Mouse (Mus musculus) midbrain, postnatal 0 days (tissue): ENCODE data around the gene Primpol. TPM values are rescaled to one million over a fixed set of nuclear protein-coding genes. Genes with fewer than 3 reads are reported as not detected.

Source experiments
- ATAC-seq: fragments of 200-750 bp; cut with Nextera tagmentation; 2 replicates; pipeline ENCODE4 v1.8.0; 2017; ENCODE audit warnings: moderate number of reproducible peaks, mild to moderate bottlenecking, moderate TSS enrichment, moderate library complexity; ENCODE audit not compliant: low FRiP score
- DNase-seq: peaks from one replicate; pipeline ENCODE4 v3.0.0-alpha.2; 2015; ENCODE audit warnings: low spot score
- H3K27ac ChIP-seq: fragments of 300-500 bp; sonication (generic); 2 replicates; pipeline ENCODE4 v1.5.1; 2014; ENCODE audit warnings: low read depth, mild to moderate bottlenecking, low read length, mixed read lengths
- H3K27me3 ChIP-seq: fragments of 300-500 bp; sonication (generic); 2 replicates; pipeline ENCODE4 v1.6.1; 2014; ENCODE audit warnings: low read length, control low read depth, mixed read lengths; ENCODE audit not compliant: insufficient read depth
- H3K36me3 ChIP-seq: fragments of 300-500 bp; sonication (generic); 2 replicates; pipeline ENCODE4 v1.6.1; 2014; ENCODE audit warnings: low read length, control low read depth, mixed read lengths; ENCODE audit not compliant: insufficient read depth
- H3K4me1 ChIP-seq: fragments of 300-500 bp; sonication (generic); 2 replicates; pipeline ENCODE4 v1.6.1; 2014; ENCODE audit warnings: mild to moderate bottlenecking, control low read depth, antibody characterized with exemption, low read length, mixed read lengths; ENCODE audit not compliant: insufficient read depth
- H3K4me2 ChIP-seq: fragments of 300-500 bp; sonication (generic); 2 replicates; pipeline ENCODE4 v1.6.1; 2014; ENCODE audit warnings: low read depth, mild to moderate bottlenecking, low read length, mixed read lengths; ENCODE audit not compliant: poor library complexity, severe bottlenecking
- H3K4me3 ChIP-seq: fragments of 300-500 bp; sonication (generic); 2 replicates; pipeline ENCODE4 v1.5.1; 2014; ENCODE audit warnings: low read depth, mild to moderate bottlenecking, low read length, moderate library complexity
- H3K9ac ChIP-seq: fragments of 300-500 bp; sonication (generic); replicated peaks from 2 replicates; pipeline ENCODE4 v1.6.1; 2014; ENCODE audit warnings: mild to moderate bottlenecking, low read length, moderate library complexity, mixed read lengths; ENCODE audit not compliant: poor library complexity, severe bottlenecking
- H3K9me3 ChIP-seq: fragments of 300-500 bp; sonication (generic); 2 replicates; pipeline ENCODE4 v1.6.1; 2016; ENCODE audit warnings: low read length, control low read depth
- CTCF ChIP-seq: IDR thresholded peaks from 2 replicates; pipeline ENCODE4 v1.5.1; 2016; ENCODE audit warnings: antibody characterized with exemption, mild to moderate bottlenecking
- WGBS: fragments of 180-500 bp; shearing (Covaris S2); extraction: QIAGEN DNeasy Blood & Tissue Kit; methylation state at CpG from one replicate; pipeline ENCODE4 v1.1.7; 2014; 5-methylcytosine and 5-hydroxymethylcytosine counted together
- polyA plus RNA-seq: library from polyadenylated mRNA; unstranded; fragments of >200 nt; fragmentation: Nextera tagmentation; extraction: Ambion mirVana; gene quantifications from 2 replicates; pipeline ENCODE4 v1.2.1, GENCODE M21; 2015
- total RNA-seq: library from RNA; depleted of rRNA; stranded (reverse); fragments of >200 nt; gene quantifications from 2 replicates; pipeline ENCODE4 v1.2.3, GENCODE M21; 2014

Primpol gene
- total and polyA plus RNA-seq, 2 experiments from 2014 or later, result 4.6 to 4.7 TPM

- no peak for ATAC-seq
- 93% methylated on average over 7 of the region's 7 CpGs for WGBS
- TF ChIP-seq CTCF, result no peak
- Histone ChIP-seq H3K9ac (no peak overlapping the region), H3K27me3 (no peaks in the 10 kb centered on the region), H3K4me1 (no peaks in the 10 kb centered on the region), H3K27ac (no peak overlapping the region), H3K4me2 (no peak overlapping the region), H3K4me3 (no peak overlapping the region), H3K36me3 (no peaks in the 10 kb centered on the region), H3K9me3 (no peaks in the 10 kb centered on the region)
- no peak for DNase-seq
Observed at GRCm38 (mm10) chr8:46599314-46599904, 17.6 kb downstream of the Primpol start.

- Histone ChIP-seq H3K27ac (no peak overlapping the region), H3K9me3 (no peaks in the 10 kb centered on the region), H3K36me3 (no peaks in the 10 kb centered on the region), H3K4me3 (no peak overlapping the region), H3K4me2 (no peak overlapping the region), H3K27me3 (no peaks in the 10 kb centered on the region), H3K9ac (no peak overlapping the region), H3K4me1 (no peaks in the 10 kb centered on the region)
- WGBS, result 96% methylated on average over 5 of the region's 5 CpGs
- no peak for TF ChIP-seq CTCF
- ATAC-seq, result no peak
- no peak for DNase-seq
Observed at GRCm38 (mm10) chr8:46598753-46599152, 18.3 kb downstream of the Primpol start.

- H3K4me2 ChIP-seq, result no peak overlapping the region
Observed at GRCm38 (mm10) chr8:46598114-46598513, 18.9 kb downstream of the Primpol start.

GRCm38 (mm10) chr8:46597411-46597810 lies 19.6 kb downstream of the Primpol start:
- WGBS, result 79% methylated on average over 2 of the region's 2 CpGs
- H3K27me3 ChIP-seq, result no peaks in the 10 kb centered on the region
- H3K9me3 ChIP-seq, result no peaks in the 10 kb centered on the region
- no peak overlapping the region for H3K9ac ChIP-seq
- H3K36me3 ChIP-seq, result no peaks in the 10 kb centered on the region
- no peaks in the 10 kb centered on the region for H3K4me1 ChIP-seq
- no peak overlapping the region for H3K27ac ChIP-seq
- H3K4me2 ChIP-seq, result no peak overlapping the region
- no peak for DNase-seq
- no peak for ATAC-seq
- no peak for TF ChIP-seq CTCF
- no peak overlapping the region for H3K4me3 ChIP-seq

More at GRCm38 (mm10) chr8:46598114-46598513, 18.9 kb downstream of the Primpol start:
- TF ChIP-seq CTCF, result no peak
- Histone ChIP-seq H3K4me1 (no peaks in the 10 kb centered on the region), H3K27me3 (no peaks in the 10 kb centered on the region), H3K4me3 (no peak overlapping the region), H3K9me3 (no peaks in the 10 kb centered on the region), H3K27ac (no peak overlapping the region), H3K9ac (no peak overlapping the region), H3K36me3 (no peaks in the 10 kb centered on the region)
- ATAC-seq (no peak), DNase-seq (no peak)
- WGBS, result 91% methylated on average over 2 of the region's 2 CpGs

DNA sequence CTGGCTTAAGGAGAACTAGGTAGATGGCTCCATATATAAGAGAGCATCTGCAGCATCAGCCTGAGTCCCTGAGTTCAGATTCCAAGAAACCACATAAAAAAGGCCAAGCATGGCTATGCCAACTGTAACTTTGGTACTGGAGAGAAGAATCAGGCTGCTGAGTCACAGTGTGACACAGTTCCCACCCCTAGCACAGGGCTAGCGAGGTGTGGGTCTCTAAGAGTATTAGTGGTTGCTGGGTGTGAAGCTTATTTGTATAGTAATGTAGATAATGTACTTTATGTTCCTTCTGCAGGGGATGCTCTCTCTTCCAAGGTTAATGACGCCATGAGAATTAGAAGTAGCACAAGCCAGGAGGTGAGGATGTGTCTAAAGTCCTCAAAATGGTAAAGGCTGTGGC lies 20.5 kb downstream of the Primpol start:
- Histone ChIP-seq H3K9me3 (no peaks in the 10 kb centered on the region), H3K36me3 (no peaks in the 10 kb centered on the region), H3K4me1 (no peaks in the 10 kb centered on the region), H3K27me3 (no peaks in the 10 kb centered on the region), H3K27ac (no peak overlapping the region), H3K4me2 (no peak overlapping the region), H3K4me3 (no peak overlapping the region), H3K9ac (no peak overlapping the region)
- no peak for TF ChIP-seq CTCF
- ATAC-seq (no peak), DNase-seq (no peak)
- 91% methylated on average over 2 of the region's 2 CpGs for WGBS

GRCm38 (mm10) chr8:46595593-46595992 lies 21.4 kb downstream of the Primpol start:
- no peaks in the 10 kb centered on the region for H3K27me3 ChIP-seq
- H3K4me2 ChIP-seq, result no peak overlapping the region
- H3K9me3 ChIP-seq, result no peaks in the 10 kb centered on the region
- no peak for TF ChIP-seq CTCF
- 95% methylated on average over 2 of the region's 2 CpGs for WGBS
- no peak overlapping the region for H3K9ac ChIP-seq
- no peak overlapping the region for H3K4me3 ChIP-seq
- no peak overlapping the region for H3K27ac ChIP-seq
- DNase-seq (no peak), ATAC-seq (no peak)
- no peaks in the 10 kb centered on the region for H3K4me1 ChIP-seq
- no peaks in the 10 kb centered on the region for H3K36me3 ChIP-seq
